Mouse (Mus musculus) megakaryocyte, adult 5-6 weeks (primary cell): Measurements from ENCODE around the gene Cfap46. TPM values are rescaled to one million over a fixed set of nuclear protein-coding genes. Genes with fewer than 3 reads are reported as not detected.

Experiments used
- ATAC-seq: 2 replicates; pipeline ENCODE4 v1.8.0; 2016; ENCODE audit warnings: mild to moderate bottlenecking, inconsistent platforms; ENCODE audit not compliant: poor library complexity, severe bottlenecking
- total RNA-seq, 2 experiments: library from RNA; stranded (forward) in 1 of 2; stranded (reverse) in 1 of 2; fragments of 153-499, 151-499 nt in 1 of 2; fragments of 221-1000, 200-1000 nt in 1 of 2; gene quantifications; 2 replicates each; pipeline versions ENCODE4 v1.2.3 to v1.2.4; 2015 to 2017

Gene Cfap46
- total RNA-seq, 2 experiments from 2014 or later = not detected

DNA sequence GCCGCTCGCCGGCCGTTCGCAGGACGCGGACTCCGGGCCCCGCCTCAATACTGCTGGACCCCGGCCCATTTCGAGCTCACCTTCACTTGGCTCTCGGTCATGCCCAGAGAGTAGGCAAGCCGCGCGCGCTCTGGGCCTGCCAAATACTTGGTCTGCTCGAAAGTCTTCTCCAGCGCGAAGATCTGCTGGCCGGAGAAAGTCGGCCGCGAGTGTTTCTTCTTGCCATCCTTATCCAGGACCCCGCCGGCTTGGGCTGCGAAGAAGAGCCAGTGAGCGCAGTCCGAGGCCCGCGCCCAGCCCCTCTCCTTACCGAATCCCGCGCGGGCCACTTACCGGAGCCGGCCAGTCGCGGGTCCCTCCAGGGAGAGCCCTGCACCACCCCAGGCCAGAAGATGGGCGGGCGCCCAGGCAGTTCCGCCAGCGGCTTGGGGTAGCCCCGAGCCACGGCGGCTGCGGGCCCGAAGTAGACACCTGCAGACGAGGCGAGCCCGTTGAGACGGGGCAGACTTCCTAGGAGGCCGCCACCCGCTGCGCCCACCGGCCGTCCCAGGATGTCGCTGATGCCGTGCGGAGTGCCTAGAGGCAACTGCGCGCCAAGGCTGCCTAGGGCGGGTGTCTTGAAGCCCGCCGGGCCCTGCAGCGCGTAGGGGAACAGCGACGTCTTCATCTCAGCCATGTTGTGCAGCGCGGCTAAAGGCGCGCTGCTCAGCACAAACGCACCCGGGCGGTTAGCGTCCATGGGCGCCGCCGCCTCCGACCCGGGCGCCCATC lies 101.6 kb downstream of the Cfap46 start:
- ATAC-seq = no peak

DNA sequence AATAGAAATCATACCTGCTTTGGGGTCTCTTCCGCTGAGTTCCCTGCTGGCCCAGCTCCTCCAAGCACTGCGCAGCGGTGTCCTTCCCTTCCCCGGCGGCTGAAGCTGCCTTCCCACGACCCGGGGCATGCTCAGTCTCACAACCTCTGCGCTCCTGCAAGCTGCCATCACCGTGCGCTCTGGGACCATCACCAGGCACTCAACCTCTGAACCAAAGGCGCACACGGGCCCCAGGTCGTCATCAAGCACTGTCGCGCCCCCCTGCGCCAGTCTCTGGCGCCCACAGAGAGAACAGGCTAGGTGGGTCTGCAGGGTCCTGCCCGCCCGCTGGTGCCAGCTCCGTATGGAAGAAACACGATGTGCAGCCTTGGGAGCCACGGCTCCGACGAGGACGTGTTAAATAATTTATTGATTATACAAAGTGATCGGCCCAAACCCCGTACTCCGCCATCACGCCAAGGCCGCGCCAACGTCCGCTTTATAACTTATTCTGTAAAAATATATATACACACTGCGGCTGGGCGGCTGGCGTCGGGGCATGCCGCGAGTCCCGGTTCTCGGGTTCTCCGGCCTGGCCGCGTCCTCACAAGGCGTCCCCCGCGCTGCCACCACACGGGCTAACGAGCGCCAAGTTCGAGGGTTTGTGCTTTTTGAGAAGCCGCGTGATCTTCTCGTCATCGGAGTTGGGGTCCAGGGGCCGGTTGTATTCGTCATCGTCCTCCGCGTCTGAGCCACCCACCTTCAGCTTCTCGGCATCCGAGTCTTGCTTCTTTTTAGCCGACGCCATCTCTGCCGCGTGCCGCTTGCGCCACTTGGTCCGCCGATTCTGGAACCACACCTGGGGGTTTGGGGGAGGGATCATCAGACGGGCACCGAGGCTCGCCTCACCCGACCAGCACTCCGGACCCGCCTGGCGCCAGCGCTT lies 102.5 kb downstream of the Cfap46 start:
- no peak for ATAC-seq

DNA sequence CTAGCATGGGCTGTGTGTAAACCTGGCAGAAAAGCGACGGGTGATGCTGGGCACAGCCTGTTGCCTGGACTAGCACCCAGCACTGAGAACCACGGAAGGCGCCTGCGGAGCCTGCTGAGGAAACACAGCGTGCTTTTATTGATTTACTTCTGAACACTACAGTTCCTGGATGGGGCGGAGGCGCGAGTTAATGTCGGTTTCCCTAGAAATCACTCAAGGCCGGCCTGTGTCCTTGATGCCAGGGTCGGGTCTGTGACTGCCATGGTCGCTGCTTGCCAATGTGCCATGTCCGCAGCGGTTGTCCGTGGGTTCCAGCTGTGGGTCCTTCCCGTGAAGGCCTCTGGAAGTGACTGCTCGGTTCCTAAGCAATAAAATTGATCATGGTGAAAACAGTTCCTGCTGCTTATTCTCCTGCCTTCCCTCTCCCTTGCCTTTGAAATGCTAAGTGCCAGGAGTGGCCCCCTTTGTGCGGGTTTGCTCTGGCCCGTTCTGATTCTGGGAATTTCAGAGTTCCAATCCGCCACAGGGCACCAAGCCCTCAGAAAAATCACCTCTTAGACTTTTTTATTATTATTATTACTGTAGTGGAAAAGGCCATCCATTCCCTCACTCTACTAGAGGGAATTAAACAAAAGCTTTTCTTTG lies 104.2 kb downstream of the Cfap46 start:
- ATAC-seq = no peak

DNA sequence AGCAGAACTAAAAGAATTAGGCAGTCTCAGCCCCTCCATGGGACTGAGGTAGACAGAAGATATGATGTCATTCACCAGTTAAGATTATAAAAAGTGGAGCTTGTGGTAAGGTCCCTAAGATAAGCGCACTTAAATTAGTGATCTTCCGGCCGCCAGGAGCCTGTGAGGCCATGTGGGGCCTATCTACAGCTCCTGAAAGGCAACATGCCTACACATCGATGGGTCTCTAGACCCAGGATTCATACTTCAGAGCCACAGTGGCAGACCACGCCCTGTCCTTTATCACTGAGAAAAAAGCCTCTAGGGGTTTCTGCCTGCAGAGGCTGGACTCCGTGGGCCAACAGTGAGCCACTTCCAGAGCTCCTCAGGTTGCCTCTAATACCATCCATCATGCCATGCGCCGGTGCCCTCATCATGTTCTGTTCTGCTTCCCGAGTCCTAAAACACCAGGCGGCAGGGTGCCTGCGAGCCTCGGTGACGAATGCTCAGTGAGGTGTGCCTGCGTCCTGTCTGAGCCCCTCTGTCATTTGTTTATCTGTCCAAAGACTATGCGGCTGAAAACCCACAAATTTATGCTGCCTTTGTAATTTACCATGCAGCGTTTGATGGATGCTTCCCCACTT lies 107.4 kb downstream of the Cfap46 start:
- ATAC-seq = no peak

DNA sequence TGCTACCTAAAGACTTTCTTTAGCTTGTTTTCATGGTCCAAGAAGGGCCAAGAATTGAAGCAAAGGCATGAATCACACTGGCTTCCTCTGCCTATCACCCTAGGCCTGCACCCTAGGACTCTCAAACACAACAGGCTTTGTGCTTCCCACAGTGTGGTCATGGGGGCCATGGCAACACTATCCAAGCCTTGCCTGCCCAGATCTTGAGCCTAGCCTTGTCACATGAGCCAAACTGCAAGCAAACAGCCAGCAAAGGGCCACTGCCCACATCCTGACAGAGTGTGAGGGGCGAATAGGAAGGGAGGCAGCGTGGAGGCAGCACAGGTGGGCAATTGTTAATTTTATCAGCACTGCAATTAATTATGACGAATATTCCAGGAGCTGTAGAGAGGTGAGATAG lies 111.0 kb downstream of the Cfap46 start:
- no peak for ATAC-seq

DNA sequence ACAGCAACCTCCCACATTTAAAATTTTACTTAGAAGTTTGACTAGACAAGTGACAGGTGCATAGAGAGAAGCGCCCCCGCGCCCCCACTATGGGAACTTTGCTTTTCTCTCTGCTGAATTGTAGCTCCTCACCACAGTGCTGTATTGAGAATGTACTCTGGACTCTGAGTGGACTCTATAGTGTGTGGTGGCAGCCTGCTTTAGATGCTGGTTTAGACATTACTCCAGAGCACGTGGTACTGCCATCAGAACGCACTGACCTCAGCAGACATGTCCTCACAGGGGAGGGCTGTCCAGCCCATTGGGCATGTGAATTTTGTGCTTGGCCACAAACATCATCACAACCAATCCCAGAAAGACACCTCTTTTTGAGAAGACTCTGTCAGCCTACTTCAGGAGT lies 112.8 kb downstream of the Cfap46 start:
- ATAC-seq = no peak

DNA sequence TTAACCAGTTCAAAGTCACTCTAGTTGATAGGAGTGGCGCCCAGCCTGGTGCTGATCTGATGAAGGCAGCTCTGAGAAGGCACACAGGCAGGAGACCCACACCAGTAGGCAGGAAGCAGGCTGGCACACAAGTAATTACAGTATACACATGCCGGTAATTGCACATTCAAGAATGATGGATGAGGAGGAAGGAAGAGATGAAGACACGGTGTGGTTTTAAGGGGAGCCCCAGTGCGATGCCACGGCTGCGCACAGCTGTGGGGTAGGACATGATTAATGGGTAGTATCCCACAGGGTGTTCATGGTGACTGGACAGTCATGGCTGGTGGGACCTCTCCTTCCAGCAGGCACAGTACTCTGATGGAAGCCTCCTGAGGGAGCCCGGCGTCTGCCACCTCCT lies 117.1 kb downstream of the Cfap46 start:
- ATAC-seq = peak; percentile 78

DNA sequence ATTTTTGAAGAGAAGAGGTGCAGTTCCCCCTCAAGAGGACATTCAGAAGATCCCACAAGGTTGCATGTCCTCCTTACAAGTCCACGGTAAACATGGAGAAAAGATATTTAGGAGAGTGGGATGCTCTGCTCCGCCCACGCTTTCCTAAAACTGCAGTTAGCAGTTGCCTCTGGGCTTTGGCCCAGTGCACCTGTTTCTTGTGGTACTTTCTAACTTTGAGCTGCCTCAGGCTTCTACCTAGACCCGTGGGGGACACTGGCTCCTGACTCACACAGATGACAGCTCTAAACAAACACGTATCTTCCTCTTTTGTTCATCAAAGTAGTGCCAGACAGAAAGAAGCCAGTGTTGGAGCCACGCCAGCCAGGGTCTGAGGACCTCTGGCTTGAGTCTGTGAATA lies 117.6 kb downstream of the Cfap46 start:
- ATAC-seq = peak; percentile 49

DNA sequence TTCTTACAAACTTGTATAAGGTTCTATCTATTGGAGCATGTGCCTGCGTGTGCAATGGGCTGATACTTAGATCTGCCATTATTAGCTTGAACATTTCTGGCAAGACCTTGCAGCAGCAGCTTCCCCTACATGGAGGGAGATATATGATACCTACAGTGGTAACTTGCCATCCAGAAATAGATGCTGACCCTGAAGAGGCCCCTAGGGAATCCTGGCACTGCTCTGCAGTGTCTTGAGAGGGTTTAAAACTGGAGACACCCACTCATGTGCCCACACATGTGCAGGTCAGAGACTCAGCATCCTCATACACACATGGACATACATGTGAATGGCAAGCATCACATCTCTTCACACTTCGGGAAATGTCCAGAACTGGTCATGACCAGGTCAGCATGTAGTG lies 119.5 kb downstream of the Cfap46 start:
- no peak for ATAC-seq

DNA sequence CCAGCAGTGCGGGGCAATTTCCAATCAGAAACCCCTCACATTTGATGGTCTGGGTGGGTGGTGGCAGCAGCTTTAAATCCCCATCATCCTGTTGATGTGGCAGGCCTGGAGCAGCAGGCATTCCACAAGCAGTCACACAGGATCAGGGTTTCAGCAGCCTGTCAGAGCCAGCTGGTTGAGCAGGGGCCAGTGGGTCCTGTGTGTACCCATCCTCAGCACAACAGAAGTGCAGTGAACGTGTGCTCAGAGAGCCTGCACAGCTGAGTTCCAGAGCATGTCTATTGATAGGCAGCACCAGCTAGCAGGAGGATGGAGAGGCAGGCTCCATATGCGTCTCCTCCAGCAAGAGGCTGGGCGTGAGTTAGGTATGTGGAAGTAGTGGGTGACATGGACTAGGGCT lies 120.2 kb downstream of the Cfap46 start:
- ATAC-seq = no peak

DNA sequence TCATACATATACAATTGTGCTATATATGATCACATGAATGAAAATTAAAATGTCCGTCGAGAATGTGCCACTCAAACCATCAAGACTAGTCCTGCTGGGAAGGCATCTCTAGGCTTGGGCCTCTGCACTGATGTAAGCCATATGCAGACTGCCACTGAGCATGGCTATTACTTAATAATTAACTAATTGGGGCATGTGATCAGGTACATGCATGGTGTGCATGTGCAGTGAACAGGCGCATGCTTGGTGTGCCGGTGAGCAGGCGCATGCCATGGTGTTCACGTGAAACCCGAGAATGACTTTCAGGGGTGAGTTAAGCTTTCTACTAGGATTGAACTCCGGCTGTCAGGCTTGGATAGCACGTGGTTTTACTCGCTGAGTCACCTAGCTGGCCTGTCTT lies 124.0 kb downstream of the Cfap46 start:
- no peak for ATAC-seq

DNA sequence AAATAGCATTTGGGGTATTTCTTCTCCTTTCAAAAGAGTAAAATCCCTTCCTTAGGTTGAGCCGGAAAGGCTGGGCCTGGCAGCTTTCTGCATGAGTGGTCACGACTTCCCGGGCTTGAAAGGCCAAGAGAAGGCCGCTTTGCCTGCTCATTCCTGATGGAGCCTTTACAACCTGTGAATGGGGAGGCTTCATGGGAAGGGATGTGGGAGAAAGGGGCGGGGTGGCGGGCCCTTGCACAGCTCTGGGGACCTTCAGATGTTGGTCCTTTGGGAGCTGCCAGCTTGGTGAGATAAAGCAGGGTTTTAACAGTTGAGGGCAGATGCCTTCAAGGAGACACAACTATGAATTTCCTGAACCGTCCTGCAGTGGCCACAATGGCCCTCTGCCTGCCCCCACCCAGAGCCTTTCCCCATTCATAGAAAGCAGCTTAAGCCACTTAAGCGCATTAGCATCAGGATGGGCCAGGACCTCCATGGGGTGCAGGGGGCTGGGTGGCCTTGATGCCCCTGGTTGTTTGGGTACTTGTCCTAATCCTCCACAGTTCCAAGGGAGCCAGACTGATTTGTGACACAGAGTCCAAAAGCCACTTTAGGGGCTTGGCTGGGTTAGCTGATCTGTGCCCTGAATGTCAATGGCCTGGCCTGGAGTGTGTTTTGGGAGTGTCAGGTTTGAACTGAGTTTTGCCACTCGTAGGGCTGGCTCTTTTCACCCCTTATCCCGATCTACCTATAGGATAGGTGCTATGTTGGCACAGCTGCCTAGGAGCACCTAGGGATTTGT lies 126.7 kb downstream of the Cfap46 start:
- ATAC-seq = no peak

DNA sequence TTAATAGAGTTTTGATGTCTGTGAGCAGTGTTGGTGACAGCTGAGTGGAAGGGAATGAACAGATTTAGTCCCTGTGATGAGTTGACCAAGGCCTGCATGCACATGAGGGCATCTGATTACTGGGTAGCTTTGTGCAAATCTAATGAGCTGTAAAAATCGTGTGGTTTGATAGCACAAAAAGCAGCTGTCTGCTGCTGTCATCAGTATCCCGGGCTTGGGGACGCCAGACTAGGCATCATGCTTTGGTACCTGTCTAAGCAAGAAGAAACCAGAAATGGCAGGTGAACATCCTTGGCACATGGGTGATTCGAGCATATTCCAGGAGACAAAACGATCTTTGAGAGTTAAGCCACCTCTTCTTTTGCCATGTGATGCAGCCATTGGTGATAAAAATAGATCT lies 127.3 kb downstream of the Cfap46 start:
- no peak for ATAC-seq

DNA sequence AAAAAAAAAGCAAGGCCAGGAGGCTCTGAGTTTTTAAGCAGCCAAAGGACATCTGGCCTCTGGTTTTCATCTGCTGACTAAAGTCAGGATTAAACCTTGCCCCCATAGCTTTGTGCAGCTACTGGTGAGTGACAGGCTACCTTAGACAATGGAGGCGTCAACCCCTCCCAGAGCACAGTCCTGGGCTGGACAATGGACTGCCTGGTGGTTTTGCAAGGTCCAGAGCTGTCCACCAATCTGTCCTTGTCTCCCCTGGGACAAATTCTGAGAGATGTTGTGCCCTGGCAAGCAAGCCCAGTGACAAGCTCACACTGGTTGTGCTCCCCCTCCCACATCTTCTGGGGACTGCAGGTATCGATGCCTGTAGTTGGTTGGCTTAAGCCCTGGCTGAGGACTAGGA lies 132.1 kb downstream of the Cfap46 start:
- no peak for ATAC-seq

Other genes starting within 250 kb of the Cfap46 start
- not detected in 2 replicates for gene Nkx6-2, start 101.0 kb downstream of the Cfap46 start, total RNA-seq (2015)
- not detected in 2 replicates for gene Nkx6-2, start 101.0 kb downstream of the Cfap46 start, total RNA-seq (2017)
- gene Adgra1, start 150.4 kb upstream of the Cfap46 start, total RNA-seq (2015) = not detected in 2 replicates
- gene Adgra1, start 150.4 kb upstream of the Cfap46 start, total RNA-seq (2017) = not detected in 2 replicates
- gene Kndc1, start 210.9 kb upstream of the Cfap46 start, total RNA-seq (2015) = not detected in 2 replicates
- 0.04 TPM in 1 of 2 replicates, not detected in the other for gene Kndc1, start 210.9 kb upstream of the Cfap46 start, total RNA-seq (2017)